Mouse (Mus musculus) urinary bladder, postnatal 4 days (tissue): ENCODE measurements around the gene Rpl3.

ENCODE experiments used
- DNase-seq, 2 experiments: peaks; one replicate each; pipeline ENCODE4 v3.0.0; 2021 to 2022; ENCODE audit warnings: low spot score in 2 of 2

Gene Rpl3

DNA sequence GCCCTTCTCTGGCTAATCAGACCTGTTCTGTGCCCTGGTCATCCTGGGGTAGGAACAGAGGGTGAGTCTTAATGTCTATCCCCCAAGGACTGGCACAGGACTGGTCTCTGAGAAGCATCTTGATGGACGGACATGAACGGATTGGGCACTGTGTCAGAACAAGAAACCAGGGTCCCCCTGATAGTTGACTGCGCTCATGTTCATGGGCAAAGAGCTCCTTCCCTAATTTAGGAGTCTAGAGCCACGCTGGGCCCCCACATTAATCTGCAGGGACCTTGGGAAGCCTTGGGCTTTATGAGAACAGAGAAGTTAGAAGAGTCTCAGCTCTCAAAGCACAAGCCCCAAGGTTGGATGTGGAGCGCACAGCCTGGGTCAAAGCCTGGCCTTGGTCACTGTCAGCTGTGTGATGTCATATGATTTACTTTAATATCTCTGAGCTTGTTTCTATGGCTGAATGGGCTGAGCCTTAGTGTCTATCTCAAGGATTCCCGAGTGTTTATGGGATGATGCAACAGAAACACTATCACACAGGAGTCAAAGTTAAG lies 56.3 kb downstream of the Rpl3 start:
- DNase-seq = no peak

DNA sequence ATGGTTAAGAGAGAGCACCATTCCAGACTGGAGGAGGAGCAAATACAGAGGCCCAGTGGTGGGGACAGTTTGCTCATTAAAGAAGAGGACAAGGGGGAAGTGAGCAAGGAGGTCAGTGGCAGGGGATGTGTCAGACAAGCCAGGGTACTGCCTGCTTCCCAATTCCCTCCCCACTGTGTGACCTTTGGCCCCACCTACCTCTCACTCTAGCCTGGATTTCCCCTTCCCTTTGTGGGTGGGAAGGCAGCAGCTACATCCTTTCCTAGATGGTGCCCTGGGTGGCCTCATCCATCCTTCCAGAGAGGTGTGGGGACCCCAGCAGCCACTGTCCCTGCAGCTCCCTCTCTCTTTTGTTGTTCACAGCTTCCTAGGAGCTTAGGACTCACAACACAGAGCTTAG lies 56.8 kb downstream of the Rpl3 start:
- DNase-seq = no peak

GRCm38 (mm10) chr15:80034366-80034765 lies 57.3 kb downstream of the Rpl3 start:
- DNase-seq = no peak

GRCm38 (mm10) chr15:80031133-80031532 lies 60.5 kb downstream of the Rpl3 start:
- no peak for DNase-seq

DNA sequence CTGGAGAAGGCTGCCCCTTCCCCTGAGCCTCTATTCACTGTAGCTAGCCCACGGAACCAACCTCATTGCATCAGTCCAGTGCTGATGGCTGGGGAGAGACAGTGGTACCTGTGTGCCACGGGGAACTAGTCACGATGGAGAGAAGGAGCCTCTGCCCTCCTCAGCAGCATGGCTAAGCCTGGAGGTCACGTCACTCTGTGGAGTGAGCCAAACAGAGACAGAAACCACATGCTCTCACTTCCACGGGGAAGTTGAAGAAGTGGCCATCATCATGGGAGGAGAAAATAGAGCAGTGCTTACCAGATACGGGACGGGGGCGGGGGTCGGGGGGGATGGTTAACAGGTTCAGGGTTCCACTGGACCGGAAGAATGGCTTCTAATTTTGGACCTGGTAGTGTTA lies 61.3 kb downstream of the Rpl3 start:
- DNase-seq = no peak

DNA sequence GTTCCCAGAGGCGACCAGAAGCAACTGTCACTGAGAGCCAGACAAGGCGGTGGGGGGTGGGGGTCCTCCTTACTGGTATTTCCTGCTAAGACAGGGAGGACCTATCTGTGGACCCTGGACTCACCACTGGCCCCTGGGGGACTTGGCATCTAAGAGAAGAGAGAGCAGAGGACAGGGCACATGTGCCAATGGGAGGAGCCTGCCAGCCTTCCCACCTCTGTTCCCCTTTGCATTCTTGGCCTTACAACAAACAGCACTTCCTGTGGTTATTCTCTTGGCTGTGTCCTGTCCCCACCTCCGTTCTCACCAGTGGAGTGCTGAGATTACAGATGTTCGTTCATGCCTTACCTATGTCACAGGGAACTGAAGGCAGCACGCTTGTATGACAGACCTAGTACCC lies 62.8 kb downstream of the Rpl3 start:
- no peak for DNase-seq
